Mouse (Mus musculus) spleen, adult 2 months (tissue): Measurements from ENCODE around the gene Tmem121. TPM values are rescaled to one million over a fixed set of nuclear protein-coding genes. Genes with fewer than 3 reads are reported as not detected.

Experiments
- DNase-seq, 2 experiments: peaks; one replicate each; pipeline versions ENCODE4 v3.0.0 to v3.0.0-alpha.2; 2012 to 2021; ENCODE audit warnings: low spot score in 2 of 2, low read depth in 1 of 2
- H3K27ac ChIP-seq: fragments of 200-500 bp; 2 replicates; pipeline ENCODE4 v1.5.1; 2012; ENCODE audit warnings: low read length, inconsistent platforms; ENCODE audit not compliant: insufficient read depth
- H3K27me3 ChIP-seq: fragments of 200-500 bp; 2 replicates; pipeline ENCODE4 v1.6.1; 2012; ENCODE audit warnings: mild to moderate bottlenecking, moderate library complexity, low read length, inconsistent platforms; ENCODE audit not compliant: control insufficient read depth, insufficient read depth
- H3K36me3 ChIP-seq: fragments of 200-500 bp; 2 replicates; pipeline ENCODE4 v1.6.1; 2012; ENCODE audit warnings: mild to moderate bottlenecking, low read length, inconsistent platforms; ENCODE audit not compliant: control insufficient read depth, insufficient read depth
- H3K4me1 ChIP-seq: fragments of 200-500 bp; 2 replicates; pipeline ENCODE4 v1.6.1; 2011; ENCODE audit warnings: inconsistent platforms; ENCODE audit not compliant: control insufficient read depth, insufficient read depth, insufficient read length
- H3K4me3 ChIP-seq: fragments of 200-500 bp; 2 replicates; pipeline ENCODE4 v1.5.1; 2011; ENCODE audit warnings: mild to moderate bottlenecking, inconsistent platforms; ENCODE audit not compliant: insufficient read depth, insufficient read length; ENCODE audit errors: extremely low read depth
- CTCF ChIP-seq: fragments of 200-500 bp; IDR thresholded peaks from 2 replicates; pipeline ENCODE4 v1.5.1; 2011; ENCODE audit warnings: mild to moderate bottlenecking, inconsistent platforms; ENCODE audit not compliant: insufficient read depth, insufficient read length, insufficient replicate concordance; ENCODE audit errors: extremely low read depth
- POLR2A ChIP-seq: fragments of 200-500 bp; IDR thresholded peaks from 2 replicates; pipeline ENCODE4 v1.6.1; 2011; ENCODE audit warnings: low read depth, low read length, inconsistent platforms
- WGBS: fragments of 180-500 bp; shearing (Covaris S2); methylation state at CpG from one replicate; pipeline ENCODE4 v1.1.7; 2018; 5-methylcytosine and 5-hydroxymethylcytosine counted together
- polyA plus RNA-seq: library from polyadenylated mRNA; depleted of rRNA; stranded (reverse); fragments of >200 nt; gene quantifications from 2 replicates; pipeline ENCODE4 v1.2.3, GENCODE M21; 2012

Tmem121 gene
- polyA plus RNA-seq, 1 experiment: 1.7 TPM

DNA sequence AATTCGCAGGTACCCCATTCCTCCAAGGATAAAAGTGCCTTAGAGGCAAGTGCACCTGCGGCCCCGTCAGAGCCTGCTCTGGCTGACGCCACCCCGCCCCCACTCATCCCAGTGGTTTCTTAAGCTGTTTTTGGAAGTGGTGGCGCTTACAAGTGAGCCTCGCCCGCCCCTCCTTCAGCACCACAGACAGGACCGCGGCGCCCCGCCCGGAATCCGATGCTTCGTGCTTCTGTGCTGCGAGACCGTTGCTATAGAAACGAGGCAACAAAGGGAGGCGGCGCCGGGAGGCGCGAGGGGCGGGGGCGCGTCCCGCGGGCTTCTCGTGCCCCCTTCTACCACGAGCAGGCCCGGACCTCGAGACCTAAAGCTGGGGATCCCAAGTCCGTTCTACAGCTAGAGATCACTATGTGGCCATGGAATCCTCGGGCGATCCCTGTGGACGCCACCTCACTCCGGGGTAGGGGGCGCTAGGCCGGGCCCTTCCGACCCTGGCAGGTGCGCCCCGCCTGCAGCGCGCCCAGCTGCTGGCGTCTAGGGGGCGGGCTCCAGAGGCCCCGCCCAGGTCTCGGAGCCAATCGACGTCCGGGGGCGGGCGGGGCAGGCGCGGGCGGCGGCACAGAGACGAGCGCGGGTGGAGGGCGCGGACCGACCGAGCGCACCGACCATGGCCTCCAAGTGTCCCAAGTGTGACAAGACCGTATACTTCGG, 45.7 kb upstream of the Tmem121 start, which contains the start of gene Crip2:
TSS of gene Crip2 (plus strand) at position 329 of the 708 bp plus-strand sequence.
- Histone ChIP-seq H3K27me3 (0 out of 2 replicates have a peak, but pooled peaks cover 3% of the 10 kb centered on the region), H3K27ac (peak within 1 kb of the TSS; percentile 56), H3K4me1 (peaks cover 9% of the 10 kb centered on the region; the same call in 1 of the 2 replicates), H3K36me3 (peaks cover 14% of the 10 kb centered on the region), H3K4me3 (peak within 1 kb of the TSS; percentile 61)
- DNase-seq: peak; percentile 73 to 79
- 2% methylated on average over 68 of the region's 68 CpGs for WGBS
- TF ChIP-seq CTCF (no peak), POLR2A (no peak)

DNA sequence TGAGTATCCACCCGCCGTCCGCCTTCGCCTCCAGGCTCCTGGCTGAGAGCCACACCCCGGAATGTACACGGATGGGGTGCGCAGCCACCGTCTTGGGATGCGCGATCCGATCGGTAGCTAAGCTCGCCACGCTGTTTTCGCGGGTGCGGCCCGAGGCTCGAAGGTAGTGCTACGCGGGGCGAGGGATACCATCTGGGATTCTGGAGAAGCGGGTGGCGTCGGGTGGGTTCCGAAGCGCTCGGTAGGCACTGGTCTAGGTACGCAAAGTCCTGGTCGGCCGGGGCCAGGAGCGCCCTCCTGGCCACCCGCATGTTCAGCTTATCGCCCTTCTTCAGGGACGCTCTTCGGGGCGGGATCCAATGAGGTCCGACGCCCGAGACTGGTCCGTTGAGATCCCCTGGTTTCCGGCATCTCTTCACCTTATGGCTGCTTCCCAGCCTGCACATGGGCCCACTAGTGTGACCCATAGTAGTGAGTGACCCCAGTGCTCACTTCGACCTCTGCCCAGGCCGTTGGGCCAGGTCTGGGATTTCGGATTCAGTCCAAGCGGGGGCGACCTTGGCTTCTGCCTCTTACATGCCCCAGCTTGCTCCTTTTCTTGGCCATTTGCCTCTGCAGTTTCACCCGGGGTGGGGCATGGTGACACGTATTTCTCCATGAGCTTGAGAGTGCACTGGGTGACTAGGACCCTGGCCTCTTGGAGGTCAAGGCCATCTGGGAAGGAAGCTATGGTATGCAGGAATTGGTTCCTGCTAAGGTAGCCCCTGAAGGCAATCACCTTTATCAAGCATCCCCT, 44.9 kb upstream of the Tmem121 start:
- Histone ChIP-seq H3K27ac (peak overlapping the region; percentile 56), H3K4me1 (peaks cover 11% of the 10 kb centered on the region; the same call in 1 of the 2 replicates), H3K27me3 (0 out of 2 replicates have a peak, but pooled peaks cover 3% of the 10 kb centered on the region), H3K36me3 (peaks cover 9% of the 10 kb centered on the region), H3K4me3 (peak overlapping the region; percentile 61)
- no peak for TF ChIP-seq CTCF
- TF ChIP-seq POLR2A: no peak
- no peak for DNase-seq
- 8% methylated on average over 49 of the region's 49 CpGs for WGBS

DNA sequence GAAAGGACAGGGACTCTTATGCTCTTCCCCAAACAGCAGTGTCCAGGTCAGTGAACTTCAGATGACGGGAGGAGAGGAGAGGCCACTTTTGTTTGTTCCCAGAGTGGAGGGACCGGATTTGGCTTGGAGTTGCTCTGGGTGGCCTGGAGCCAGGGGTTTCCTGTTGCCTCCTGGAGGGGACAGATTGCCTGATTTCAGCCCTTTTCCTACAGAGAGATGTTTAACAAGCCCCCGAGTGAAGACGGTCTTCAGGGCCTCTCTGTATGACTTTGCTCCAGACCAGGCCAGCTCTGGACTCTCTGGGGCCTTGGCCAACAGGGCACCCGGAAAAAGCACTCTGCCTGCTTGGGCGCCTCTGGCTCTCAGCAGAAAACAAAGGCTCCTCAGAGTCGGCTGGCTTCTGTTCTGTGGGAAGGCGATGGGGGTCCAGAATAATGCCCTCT, 44.2 kb upstream of the Tmem121 start:
- no peak overlapping the region for H3K4me3 ChIP-seq
- 0 out of 2 replicates have a peak, but pooled peaks cover 3% of the 10 kb centered on the region for H3K27me3 ChIP-seq
- H3K4me1 ChIP-seq: peaks cover 16% of the 10 kb centered on the region; the same call in 1 of the 2 replicates
- TF ChIP-seq POLR2A: no peak
- no peak for TF ChIP-seq CTCF
- no peak for DNase-seq
- H3K27ac ChIP-seq: peak overlapping the region; percentile 56
- peaks cover 2% of the 10 kb centered on the region for H3K36me3 ChIP-seq
- WGBS: 61% methylated on average over 8 of the region's 8 CpGs

DNA sequence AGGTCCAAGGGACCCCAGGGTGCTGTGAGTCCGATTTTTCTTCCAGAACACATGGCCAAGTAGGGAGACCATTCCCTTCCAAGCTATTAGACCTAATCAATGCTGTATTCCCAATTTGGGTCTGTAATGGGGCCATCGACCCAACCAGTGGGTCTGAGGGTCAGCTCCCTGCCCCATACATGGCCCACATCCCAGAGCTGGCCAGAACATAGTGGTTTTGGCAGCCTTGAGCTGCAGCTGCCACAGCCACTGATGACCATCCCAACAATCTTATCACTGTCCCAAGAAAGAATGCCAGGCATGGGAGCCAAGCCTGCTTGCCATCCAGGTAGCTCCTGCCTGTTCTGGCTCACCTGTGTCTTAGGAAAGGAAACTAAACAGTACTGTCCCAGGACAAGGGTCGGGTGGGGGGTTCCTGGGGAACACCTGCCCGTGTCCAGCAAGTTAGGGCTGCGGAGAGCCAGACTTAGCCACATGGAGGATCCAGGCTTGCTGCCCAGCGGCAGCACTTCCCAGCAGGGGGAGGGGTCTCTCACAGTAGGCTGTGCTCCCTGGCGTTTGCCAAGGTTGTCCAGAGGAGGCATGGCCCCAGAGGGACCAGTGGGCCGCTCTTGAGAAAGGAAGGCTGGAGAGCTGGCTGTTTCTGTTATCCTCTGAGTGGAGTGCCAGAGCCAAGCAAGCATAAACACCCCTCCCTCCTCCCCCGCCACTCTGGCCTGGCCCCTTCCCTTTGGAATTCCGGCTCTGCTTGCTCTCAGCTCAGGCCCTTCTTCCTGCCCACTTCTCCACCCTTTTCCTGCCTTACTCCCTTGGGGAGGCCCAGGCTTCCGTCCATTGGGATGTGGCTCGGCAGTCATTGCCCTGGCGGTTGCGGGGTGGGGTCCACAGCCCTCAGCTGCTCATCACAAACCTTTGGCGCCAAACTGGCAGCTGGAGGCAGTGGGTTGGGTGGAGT, 43.4 kb upstream of the Tmem121 start:
- Histone ChIP-seq H3K4me1 (peaks cover 20% of the 10 kb centered on the region; the same call in 1 of the 2 replicates), H3K27me3 (0 out of 2 replicates have a peak, but pooled peaks cover 3% of the 10 kb centered on the region), H3K4me3 (no peak overlapping the region; the same call in 1 of the 2 replicates), H3K36me3 (no peaks in the 10 kb centered on the region), H3K27ac (peak overlapping the region; percentile 56; the same call in 1 of the 2 replicates)
- no peak for DNase-seq
- TF ChIP-seq CTCF (no peak), POLR2A (no peak)
- WGBS: 50% methylated on average over 15 of the region's 15 CpGs

DNA sequence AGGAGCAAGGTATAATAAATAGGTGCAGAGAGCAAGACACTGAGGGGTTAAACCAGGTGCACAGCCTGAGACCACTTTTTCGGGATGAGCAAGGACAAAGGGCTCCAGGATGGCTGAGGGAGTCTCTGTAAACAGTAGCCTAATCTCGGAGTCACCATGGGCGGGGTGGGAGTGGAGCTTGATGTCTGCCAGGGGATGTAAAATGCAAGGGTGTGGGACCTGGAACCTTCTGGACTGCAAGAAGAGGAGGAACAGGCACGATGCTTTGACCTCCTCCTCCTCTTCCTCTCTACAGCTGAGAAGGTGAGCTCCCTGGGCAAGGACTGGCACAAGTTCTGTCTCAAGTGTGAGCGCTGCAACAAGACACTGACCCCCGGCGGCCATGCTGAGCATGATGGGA, 42.6 kb upstream of the Tmem121 start:
- Histone ChIP-seq H3K36me3 (no peaks in the 10 kb centered on the region), H3K4me1 (peaks cover 21% of the 10 kb centered on the region; the same call in 1 of the 2 replicates), H3K27me3 (0 out of 2 replicates have a peak, but pooled peaks cover 3% of the 10 kb centered on the region), H3K27ac (no peak overlapping the region), H3K4me3 (no peak overlapping the region)
- DNase-seq: no peak
- TF ChIP-seq CTCF (no peak), POLR2A (no peak)
- 53% methylated on average over 7 of the region's 7 CpGs for WGBS
